Mouse (Mus musculus): ENCODE measurements around the gene Notch1.

Gene Notch1

GRCm38 (mm10) chr2:26500599-26501370 lies 15.7 kb downstream of the Notch1 start:
- peak; percentile 13 to 45 for DNase-seq (ENCODE audit: low spot score in 2 of 2)

DNA sequence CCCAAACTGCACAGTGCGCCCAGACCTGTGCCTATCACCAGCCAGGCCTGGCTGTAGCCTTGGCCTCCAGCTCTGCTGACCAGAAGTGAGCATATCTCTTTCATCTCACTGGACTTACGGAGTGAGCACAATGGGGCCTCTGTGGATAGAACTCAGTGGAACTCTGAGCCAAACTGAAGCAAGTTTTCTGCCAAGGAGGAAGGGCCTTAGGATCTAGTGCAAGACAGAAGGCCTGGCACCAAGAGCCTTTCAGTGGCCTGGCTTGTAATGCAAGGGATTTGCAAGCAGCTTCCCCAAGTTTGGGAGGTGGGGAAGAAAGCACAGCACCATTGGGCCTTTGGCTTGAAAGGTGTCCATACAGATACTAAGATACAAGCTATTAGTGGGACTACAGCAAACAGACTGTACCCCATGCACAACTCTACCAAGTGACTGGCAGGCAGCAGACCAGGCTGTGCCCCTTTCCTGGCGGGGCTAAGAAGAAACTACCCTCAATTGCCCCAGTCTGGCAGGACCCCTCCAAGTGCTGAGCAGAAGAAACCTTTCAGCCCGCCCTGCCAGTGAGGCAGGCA lies 16.4 kb downstream of the Notch1 start:
- no peak for DNase-seq (ENCODE audit: low spot score in 2 of 2)

DNA sequence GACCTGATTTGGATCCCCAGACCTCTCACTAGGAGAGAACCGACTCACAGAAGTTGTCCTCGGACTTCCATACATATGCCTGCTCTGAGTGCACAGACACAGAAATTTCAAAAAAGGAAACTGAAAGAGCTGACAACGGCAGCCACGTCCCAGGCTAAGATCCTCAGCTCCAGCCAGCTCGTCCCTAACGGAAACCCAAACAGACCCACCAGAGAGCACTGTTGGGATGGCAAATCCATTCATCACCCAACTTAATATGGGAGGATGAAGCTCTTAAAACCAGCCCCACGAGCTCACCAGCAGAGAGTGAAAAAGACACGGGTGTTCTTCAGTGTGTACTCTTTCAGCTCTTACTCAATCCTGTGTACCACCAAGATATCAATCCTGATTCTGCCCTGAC lies 17.8 kb downstream of the Notch1 start:
- no peak for DNase-seq (ENCODE audit: low spot score in 2 of 2)

GRCm38 (mm10) chr2:26497861-26498533 lies 18.5 kb downstream of the Notch1 start:
- DNase-seq (ENCODE audit: low spot score in 2 of 2), result no peak

DNA sequence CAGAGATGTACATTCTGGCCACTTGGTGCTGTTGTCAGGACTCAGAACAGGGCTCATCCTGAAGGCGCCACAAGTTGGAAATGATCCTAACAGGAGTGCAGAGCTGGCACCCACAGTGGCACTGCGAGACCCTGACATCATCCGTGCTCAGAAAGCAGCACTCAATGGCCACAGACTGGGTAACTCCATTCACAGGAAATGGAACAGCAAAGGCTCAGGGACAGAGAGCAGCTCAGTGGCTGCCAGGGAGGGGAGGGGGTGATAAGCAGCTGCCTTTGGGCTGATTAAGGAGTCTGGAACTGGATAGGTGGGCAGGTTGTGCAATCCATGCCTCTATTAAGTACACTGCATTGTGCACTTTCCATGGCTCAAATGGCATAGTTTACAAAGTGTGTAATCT lies 20.0 kb downstream of the Notch1 start:
- DNase-seq (ENCODE audit: low spot score in 2 of 2), result no peak

DNA sequence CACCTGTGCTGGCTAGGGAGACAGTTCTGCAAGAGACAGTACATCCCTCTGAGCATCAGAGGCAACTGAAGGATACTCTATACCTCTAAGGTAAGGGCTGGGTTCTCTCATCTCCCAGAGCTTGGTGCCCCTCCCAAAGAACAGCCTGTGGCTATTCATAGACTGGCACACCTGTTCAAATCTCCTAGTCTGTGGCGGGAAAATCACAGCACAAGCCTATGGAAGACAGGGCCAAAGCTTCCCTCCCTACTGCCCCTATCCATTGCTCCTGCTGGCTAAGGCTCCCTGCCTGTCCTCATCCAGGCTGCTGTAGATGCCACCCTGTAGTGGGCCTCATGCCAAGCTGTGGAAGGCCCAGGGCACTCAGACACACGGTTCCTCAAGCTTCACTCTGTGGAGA lies 20.8 kb downstream of the Notch1 start:
- no peak for DNase-seq (ENCODE audit: low spot score in 2 of 2)

- DNase-seq (ENCODE audit: low spot score in 2 of 2), result no peak
Measured at GRCm38 (mm10) chr2:26494991-26495390, 21.5 kb downstream of the Notch1 start.

GRCm38 (mm10) chr2:26494396-26494795 lies 22.1 kb downstream of the Notch1 start:
- DNase-seq (ENCODE audit: low spot score in 2 of 2), result no peak

- DNase-seq (ENCODE audit: low spot score in 2 of 2), result no peak
Measured at GRCm38 (mm10) chr2:26493021-26493781, 23.3 kb downstream of the Notch1 start.

- DNase-seq (ENCODE audit: low spot score in 2 of 2), result no peak
Measured at GRCm38 (mm10) chr2:26490760-26491301, 25.6 kb downstream of the Notch1 start.

- no peak for DNase-seq (ENCODE audit: low spot score in 2 of 2)
Measured at GRCm38 (mm10) chr2:26488535-26489135, 27.8 kb downstream of the Notch1 start.

GRCm38 (mm10) chr2:26487322-26488021 lies 29.0 kb downstream of the Notch1 start:
- DNase-seq (ENCODE audit: low spot score in 2 of 2), result no peak

GRCm38 (mm10) chr2:26486835-26487321 lies 29.6 kb downstream of the Notch1 start:
- DNase-seq (ENCODE audit: low spot score in 2 of 2), result no peak

- DNase-seq (ENCODE audit: low spot score in 2 of 2), result no peak
Measured at GRCm38 (mm10) chr2:26486264-26486810, 30.1 kb downstream of the Notch1 start.

DNA sequence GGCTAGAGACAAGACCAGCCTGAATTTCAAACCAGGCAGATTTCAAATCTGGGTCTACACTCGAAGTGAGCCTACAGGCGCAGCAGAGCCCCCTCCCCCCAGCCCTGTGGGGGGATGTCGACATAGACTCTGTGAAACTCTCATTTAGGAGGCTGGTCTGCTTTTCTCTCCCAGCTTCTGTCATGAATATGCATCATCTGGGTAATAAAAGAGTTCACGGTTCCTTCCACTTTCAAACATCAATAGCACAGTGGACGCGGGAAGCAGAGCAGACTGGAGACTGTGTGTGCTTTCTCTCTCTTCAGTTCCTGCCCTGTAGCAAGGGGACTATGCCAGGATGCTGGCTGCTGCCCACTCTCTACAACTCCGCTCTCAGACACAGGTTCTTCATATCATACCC lies 30.8 kb downstream of the Notch1 start:
- DNase-seq (ENCODE audit: low spot score in 2 of 2), result no peak

GRCm38 (mm10) chr2:26485278-26485677 lies 31.2 kb downstream of the Notch1 start:
- DNase-seq (ENCODE audit: low spot score in 2 of 2), result no peak

DNA sequence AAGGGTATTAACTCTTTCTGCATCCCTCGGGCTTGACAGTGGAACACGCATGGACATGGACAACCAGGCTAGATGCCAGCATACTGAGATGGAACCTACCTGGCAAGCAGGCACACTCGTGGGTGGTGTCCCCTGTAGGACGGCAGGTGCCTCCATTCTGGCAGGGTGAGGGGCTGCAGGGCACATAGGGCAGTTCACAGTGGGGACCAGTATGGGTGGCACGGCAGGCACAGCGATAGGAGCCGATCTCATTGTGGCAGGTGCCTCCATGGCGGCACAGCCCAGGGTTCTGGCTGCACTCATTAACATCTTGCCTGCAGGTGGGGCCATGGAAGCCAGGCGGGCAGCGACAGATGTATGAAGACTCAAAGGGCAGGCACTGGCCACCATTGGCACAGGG lies 32.3 kb downstream of the Notch1 start:
- DNase-seq (ENCODE audit: low spot score in 2 of 2), result no peak

DNA sequence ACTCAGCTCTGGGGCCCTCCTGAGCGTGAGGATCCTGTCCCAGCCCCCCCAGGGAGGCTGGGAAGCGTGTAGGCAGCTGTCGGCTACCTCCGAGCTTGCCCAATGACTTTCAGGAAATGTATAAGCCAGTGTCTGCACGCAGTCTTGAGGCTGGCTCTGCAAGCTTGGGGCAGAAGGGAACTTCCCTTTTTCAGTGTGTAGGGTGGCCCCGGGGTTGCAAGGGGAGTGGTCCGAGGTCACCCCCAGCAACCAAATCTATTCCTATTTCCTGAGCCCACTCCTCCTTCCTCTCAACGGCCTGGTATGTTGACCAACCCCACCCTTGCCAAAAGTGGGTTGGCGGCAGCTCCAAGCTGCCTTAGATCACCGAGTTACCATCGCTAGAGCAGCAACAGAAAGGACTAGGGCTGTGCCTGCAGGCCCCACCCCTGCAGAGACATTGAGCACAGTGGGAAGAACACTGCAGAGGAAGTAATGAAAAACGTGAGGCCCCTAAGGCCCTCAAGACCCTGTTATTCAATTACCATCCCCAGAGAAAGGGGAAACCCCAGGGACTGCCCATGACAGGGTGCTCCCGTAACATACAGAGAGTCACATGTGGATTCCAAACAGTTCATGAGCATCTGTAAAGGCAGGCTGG lies 33.1 kb downstream of the Notch1 start:
- no peak for DNase-seq (ENCODE audit: low spot score in 2 of 2)

DNA sequence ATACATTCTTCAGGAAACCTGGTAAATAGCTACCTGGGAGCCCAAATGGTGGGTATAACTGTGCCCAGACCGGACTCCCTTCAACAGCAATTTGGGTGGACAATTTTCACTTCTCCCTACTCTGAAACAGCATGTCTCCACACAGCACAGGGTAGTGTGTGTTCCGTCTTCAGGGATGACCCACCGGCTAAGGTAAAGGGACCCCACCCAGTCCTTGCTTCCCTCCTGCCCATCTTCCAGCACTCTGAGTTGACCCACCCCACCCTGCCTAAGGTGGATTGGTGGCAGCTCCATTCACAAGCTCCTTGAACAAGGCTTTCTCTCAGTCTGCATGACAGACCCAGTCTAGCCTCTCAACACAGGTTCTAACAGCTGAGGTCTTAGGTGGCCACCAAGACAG lies 33.6 kb downstream of the Notch1 start:
- no peak for DNase-seq (ENCODE audit: low spot score in 2 of 2)
